Mouse (Mus musculus) kidney, adult 2 months (tissue): ENCODE measurements around the gene Pspc1. TPM values are rescaled to one million over a fixed set of nuclear protein-coding genes. Genes with fewer than 3 reads are reported as not detected.
"Not testable (repeated sequence)": the region's sequence is repeated elsewhere in the genome, so short reads cannot be mapped to it uniquely, and the experiment has no call there.

Source experiments
- DNase-seq: peaks from one replicate; pipeline ENCODE4 v3.0.0; 2021
- H3K27ac ChIP-seq: fragments of 200-500 bp; 2 replicates; pipeline ENCODE4 v1.5.1; 2012; ENCODE audit warnings: low read depth, low read length, control low read depth, inconsistent platforms; ENCODE audit not compliant: insufficient read depth
- H3K27me3 ChIP-seq: fragments of 200-500 bp; replicated peaks from 2 replicates; pipeline ENCODE4 v1.6.1; 2012; ENCODE audit warnings: mild to moderate bottlenecking, moderate library complexity, low read length, inconsistent platforms; ENCODE audit not compliant: control insufficient read depth, insufficient read depth
- H3K36me3 ChIP-seq: fragments of 200-500 bp; 2 replicates; pipeline ENCODE4 v1.6.1; 2012; ENCODE audit warnings: mild to moderate bottlenecking, moderate library complexity, low read length, inconsistent platforms; ENCODE audit not compliant: control insufficient read depth, insufficient read depth
- H3K4me1 ChIP-seq: fragments of 200-500 bp; 2 replicates; pipeline ENCODE4 v1.6.1; 2011; ENCODE audit warnings: low read length; ENCODE audit not compliant: control insufficient read depth, insufficient read depth
- H3K4me3 ChIP-seq: fragments of 200-500 bp; 2 replicates; pipeline ENCODE4 v1.5.1; 2011; ENCODE audit warnings: mild to moderate bottlenecking, low read depth, low read length, control low read depth; ENCODE audit not compliant: insufficient read depth
- CTCF ChIP-seq: fragments of 200-500 bp; conservative IDR thresholded peaks from 2 replicates; pipeline ENCODE4 v1.5.1; 2011; ENCODE audit warnings: low read depth, mild to moderate bottlenecking, control low read depth, low read length, moderate library complexity, mixed read lengths; ENCODE audit not compliant: insufficient read depth, insufficient read length
- POLR2A ChIP-seq: fragments of 200-500 bp; IDR thresholded peaks from one replicate; pipeline ENCODE4 v1.6.1; 2011; ENCODE audit warnings: low read depth, low read length, control low read depth
- WGBS: fragments of 180-500 bp; shearing (Covaris S2); methylation state at CpG from one replicate; pipeline ENCODE4 v1.1.7; 2018; 5-methylcytosine and 5-hydroxymethylcytosine counted together
- polyA plus RNA-seq: library from polyadenylated mRNA; depleted of rRNA; stranded (reverse); fragments of >200 nt; gene quantifications from 2 replicates; pipeline ENCODE4 v1.2.3, GENCODE M21; 2012; rRNA removed

Gene Pspc1
- 4.1 TPM in 2 replicates for polyA plus RNA-seq

GRCm38 (mm10) chr14:56778200-56778932 lies at the start of gene Pspc1:
Pspc1 (minus strand) TSS chr14:56778316.
- Histone ChIP-seq H3K4me1 (peaks cover 5% of the 10 kb centered on the region; the same call in 1 of the 2 replicates), H3K4me3 (peak within 1 kb of the TSS; percentile 80), H3K27ac (peak within 1 kb of the TSS; percentile 79), H3K36me3 (no peaks in the 10 kb centered on the region), H3K27me3 (no peaks in the 10 kb centered on the region)
- WGBS = under 1% methylated on average over 36 of the region's 36 CpGs
- TF ChIP-seq CTCF = no peak
- peak; percentile 96 for TF ChIP-seq POLR2A
- DNase-seq = peak; percentile 98

- H3K27me3 ChIP-seq = no peaks in the 10 kb centered on the region
- no peaks in the 10 kb centered on the region for H3K4me1 ChIP-seq
- H3K4me3 ChIP-seq = no peak overlapping the region
- no peak for DNase-seq
- no peaks in the 10 kb centered on the region for H3K36me3 ChIP-seq
- TF ChIP-seq POLR2A = no peak
- TF ChIP-seq CTCF = no peak
- no peak overlapping the region for H3K27ac ChIP-seq
Measured at GRCm38 (mm10) chr14:56824562-56824961, 46.4 kb upstream of the Pspc1 start.

GRCm38 (mm10) chr14:56817616-56818015 lies 39.5 kb upstream of the Pspc1 start:
- Histone ChIP-seq H3K27me3 (no peaks in the 10 kb centered on the region), H3K4me3 (no peak overlapping the region), H3K27ac (no peak overlapping the region), H3K4me1 (peaks cover 5% of the 10 kb centered on the region), H3K36me3 (no peaks in the 10 kb centered on the region)
- 26% methylated on average over 11 of the region's 11 CpGs for WGBS
- DNase-seq = no peak
- TF ChIP-seq POLR2A (no peak), CTCF (no peak)

- H3K4me1 ChIP-seq = peaks cover 5% of the 10 kb centered on the region
- 71% methylated on average over 4 of the region's 4 CpGs for WGBS
- no peaks in the 10 kb centered on the region for H3K27me3 ChIP-seq
- H3K36me3 ChIP-seq = no peaks in the 10 kb centered on the region
- H3K27ac ChIP-seq = no peak overlapping the region
- no peak for DNase-seq
- TF ChIP-seq CTCF (no peak), POLR2A (no peak)
- no peak overlapping the region for H3K4me3 ChIP-seq
Measured at GRCm38 (mm10) chr14:56817131-56817530, 39.0 kb upstream of the Pspc1 start.

- Histone ChIP-seq H3K4me1 (peaks cover 5% of the 10 kb centered on the region), H3K4me3 (no peak overlapping the region), H3K27ac (no peak overlapping the region), H3K27me3 (no peaks in the 10 kb centered on the region), H3K36me3 (no peaks in the 10 kb centered on the region)
- DNase-seq = no peak
- WGBS = 95% methylated on average over 4 of the region's 4 CpGs
- TF ChIP-seq CTCF (no peak), POLR2A (no peak)
Measured at GRCm38 (mm10) chr14:56816541-56816940, 38.4 kb upstream of the Pspc1 start.

GRCm38 (mm10) chr14:56812520-56813036 lies 34.5 kb upstream of the Pspc1 start:
- H3K4me1 ChIP-seq = peaks cover 8% of the 10 kb centered on the region
- H3K36me3 ChIP-seq = no peaks in the 10 kb centered on the region
- peak overlapping the region; percentile 98 for H3K27ac ChIP-seq
- WGBS = 0% methylated on average over 35 of the region's 35 CpGs
- no peaks in the 10 kb centered on the region for H3K27me3 ChIP-seq
- DNase-seq = peak; percentile 93
- H3K4me3 ChIP-seq = peak overlapping the region; percentile 68
- no peak for TF ChIP-seq POLR2A
- TF ChIP-seq CTCF = peak; percentile 30

GRCm38 (mm10) chr14:56811701-56812339 lies 33.7 kb upstream of the Pspc1 start, which contains the start of gene Zmym5:
Zmym5 (minus strand) TSS chr14:56811716.
- 0% methylated on average over 32 of the region's 72 CpGs for WGBS
- not testable (repeated sequence) for H3K36me3 ChIP-seq, H3K27me3 ChIP-seq, H3K4me1 ChIP-seq
- DNase-seq = peak; percentile 97
- peak within 1 kb of the TSS; percentile 68 for H3K4me3 ChIP-seq
- peak within 1 kb of the TSS; percentile 98 for H3K27ac ChIP-seq

- not testable (repeated sequence) for H3K4me1 ChIP-seq, H3K36me3 ChIP-seq, H3K27me3 ChIP-seq
- peak overlapping the region; percentile 94 for H3K27ac ChIP-seq
- WGBS = 1% methylated on average over 45 of the region's 86 CpGs
- H3K4me3 ChIP-seq = peak overlapping the region; percentile 66
- DNase-seq = peak; percentile 63
Measured at GRCm38 (mm10) chr14:56810781-56811690, 32.9 kb upstream of the Pspc1 start.
